Mouse (Mus musculus): Measurements from ENCODE around the gene Vmn1r231.
A peak's percentile ranks its signal among the peaks of the same experiment; 100 is the strongest.

Gene Vmn1r231

GRCm38 (mm10) chr17:20904991-20905390 lies at the start of gene Vmn1r231:
Gene Vmn1r231 (minus strand): TSS chr17:20905091.
- no peak for DNase-seq (ENCODE audit: low read depth, low spot score)

DNA sequence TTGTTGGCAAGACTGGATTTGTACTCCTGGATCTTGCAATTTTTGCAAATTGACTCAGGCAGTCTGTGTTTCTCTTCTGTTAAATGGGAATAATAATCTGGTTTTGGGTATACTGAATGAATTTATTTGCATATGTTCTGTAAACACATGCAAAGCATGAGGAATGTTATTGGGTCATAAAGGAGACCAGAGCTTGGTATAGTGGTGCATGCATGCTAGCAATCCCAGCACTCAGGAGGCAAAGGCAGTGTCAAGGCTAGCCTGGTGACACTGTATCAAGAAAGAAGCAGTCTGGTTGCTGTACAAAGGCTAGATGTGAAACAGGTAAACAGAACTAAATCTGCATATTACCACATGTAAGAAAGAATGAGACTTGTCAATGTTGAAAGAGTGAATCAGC lies 41.7 kb upstream of the Vmn1r231 start:
- DNase-seq (ENCODE audit: low read depth, low spot score) = no peak

DNA sequence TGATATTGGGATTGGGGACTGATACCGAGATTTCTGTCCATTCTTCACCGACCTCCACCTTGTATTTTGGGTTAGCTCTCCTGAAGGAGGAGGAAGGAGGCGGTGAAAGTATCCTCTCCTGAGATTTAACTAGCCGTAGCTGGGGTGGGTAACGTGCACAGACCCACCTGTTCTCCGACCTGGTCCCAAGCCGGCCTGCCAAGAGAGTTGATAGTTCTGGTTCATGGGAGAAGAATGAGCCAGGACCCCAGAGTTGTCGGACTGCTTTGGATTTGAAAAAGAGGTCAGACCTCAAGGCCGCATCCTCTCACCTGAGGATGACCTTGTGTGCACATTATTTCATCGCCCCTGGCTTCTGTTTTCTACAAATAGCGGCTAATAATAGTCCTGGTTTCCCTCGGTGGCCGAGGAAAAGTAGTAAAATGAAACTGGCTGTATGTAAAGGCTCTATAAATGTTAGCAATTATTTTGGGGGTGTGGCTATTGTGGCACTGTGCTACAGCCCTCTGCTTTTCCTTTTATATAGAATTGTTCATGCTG lies 41.2 kb upstream of the Vmn1r231 start:
- DNase-seq (ENCODE audit: low read depth, low spot score) = peak; percentile 11

DNA sequence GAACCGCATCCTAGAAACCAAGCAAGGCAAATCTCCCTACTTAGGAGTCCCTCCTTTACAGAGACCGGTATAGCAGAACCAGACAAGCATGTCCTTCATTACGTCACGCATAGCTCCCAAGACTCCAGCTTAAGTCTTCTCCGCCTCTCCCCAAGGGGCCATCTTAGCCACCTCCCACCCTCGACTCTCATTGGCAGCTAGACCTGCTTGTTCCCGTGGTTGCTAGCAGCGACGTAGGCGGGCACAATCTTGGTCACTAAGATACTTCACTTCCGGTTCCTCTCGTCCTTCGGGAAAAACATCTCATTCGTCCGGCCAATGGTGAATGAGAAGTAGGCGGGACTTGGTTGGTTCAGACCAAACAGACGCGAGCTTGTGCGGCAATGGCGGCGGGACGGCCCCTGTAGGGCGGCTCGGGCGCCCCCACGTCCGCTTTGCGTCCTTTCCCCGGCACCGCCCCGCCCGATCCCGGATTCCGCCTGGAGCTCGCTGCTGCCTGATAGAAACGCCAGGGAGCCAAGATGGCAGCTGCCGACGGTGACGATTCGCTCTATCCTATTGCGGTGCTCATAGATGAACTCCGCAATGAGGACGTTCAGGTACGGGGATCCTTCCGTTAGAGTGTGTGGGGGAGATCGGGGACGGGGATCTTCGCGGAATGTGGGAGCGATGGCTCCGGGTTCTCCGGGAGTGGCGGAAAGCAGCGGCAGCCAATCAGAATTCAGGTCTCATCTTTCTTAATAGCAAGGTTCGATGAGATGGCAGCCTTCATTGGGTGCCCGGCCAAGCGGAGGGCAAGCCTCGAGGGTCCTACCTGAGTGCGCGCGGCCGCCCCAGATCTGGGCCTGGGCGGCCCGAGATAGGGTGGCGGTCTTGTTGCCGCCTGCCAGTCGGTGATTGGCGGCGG lies 40.3 kb upstream of the Vmn1r231 start, which contains the start of gene Ppp2r1a:
Gene Ppp2r1a, plus strand, starts transcription at position 327 of the 907 bp plus-strand sequence.
- peak; percentile 100 for DNase-seq (ENCODE audit: low read depth, low spot score)

DNA sequence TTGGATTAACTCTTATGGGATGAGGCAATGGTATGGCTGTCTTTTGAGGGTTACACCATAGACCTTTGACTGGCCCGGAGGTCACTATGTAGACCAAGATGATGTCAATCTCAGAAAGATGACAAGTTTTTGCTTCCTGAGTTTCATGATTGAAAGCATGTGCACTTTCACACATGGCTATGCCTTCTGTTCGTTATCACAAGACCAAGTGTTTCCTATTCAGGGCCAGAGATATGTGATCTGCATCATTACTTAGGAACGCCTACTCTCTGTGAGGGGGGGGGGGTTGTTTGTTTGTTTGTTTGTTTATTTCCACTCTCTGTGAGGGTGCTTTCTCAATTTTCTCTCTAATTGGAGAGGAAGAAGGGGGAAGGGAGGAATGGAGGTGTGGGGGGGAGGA lies 39.3 kb upstream of the Vmn1r231 start:
- peak; percentile 11 for DNase-seq (ENCODE audit: low read depth, low spot score)

- no peak for DNase-seq (ENCODE audit: low read depth, low spot score)
These were observed 14.7 kb upstream of the Vmn1r231 start, which contains the start of gene Vmn1r232 for GRCm38 (mm10) chr17:20919614-20920013. Gene Vmn1r232 (minus strand): TSS chr17:20919714.

- DNase-seq (ENCODE audit: low read depth, low spot score) = no peak
These were observed 64.7 kb downstream of the Vmn1r231 start, which contains the start of gene Vmn1r230 for GRCm38 (mm10) chr17:20840144-20840543. Gene Vmn1r230 (plus strand): TSS chr17:20840444.

Data from ES-CJ7 (cell line).